Mouse (Mus musculus) E14TG2a.4 (cell line): Measurements from ENCODE around the gene Fbxl16.

Experiments
- CTCF ChIP-seq: conservative IDR thresholded peaks from 2 replicates; pipeline ENCODE4 v1.5.1; 2014; ENCODE audit warnings: low read length
- NANOG ChIP-seq: IDR thresholded peaks from 2 replicates; pipeline ENCODE4 v1.6.1; 2014; ENCODE audit warnings: borderline replicate concordance, low read length, mixed read lengths
- POU5F1 ChIP-seq: IDR thresholded peaks from 2 replicates; pipeline ENCODE4 v1.6.1; 2014; ENCODE audit warnings: low read length, borderline replicate concordance

DNA sequence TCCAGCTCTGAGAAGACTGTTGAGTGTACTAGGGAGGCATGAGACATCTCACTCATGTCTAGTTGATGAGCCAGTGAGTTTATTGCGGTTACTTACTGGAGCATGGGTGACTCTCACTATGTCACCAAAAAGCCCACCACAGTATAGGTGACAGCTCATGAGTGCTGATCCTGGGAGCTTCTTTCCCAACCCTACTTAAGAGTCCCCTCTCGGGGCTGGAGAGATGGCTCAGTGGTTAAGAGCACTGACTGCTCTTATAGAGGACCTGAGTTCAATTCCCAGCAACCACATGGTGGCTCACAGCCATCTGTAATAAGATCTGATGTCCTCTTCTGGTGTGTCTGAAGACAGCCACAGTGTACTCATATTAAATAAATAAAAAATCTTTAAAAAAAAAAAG is 61.1 kb downstream of the Fbxl16 start:
- no peak for TF ChIP-seq CTCF
- no peak for TF ChIP-seq NANOG
- TF ChIP-seq POU5F1, result no peak
